Mouse (Mus musculus): Measurements from ENCODE around the gene Alkbh7. TPM values are rescaled to one million over a fixed set of nuclear protein-coding genes. Genes with fewer than 3 reads are reported as not detected.
A peak's percentile ranks its signal among the peaks of the same experiment; 100 is the strongest.

Gene Alkbh7
- total RNA-seq (2021) = 10 to 100 TPM; 67.5 to 69.9 TPM

DNA sequence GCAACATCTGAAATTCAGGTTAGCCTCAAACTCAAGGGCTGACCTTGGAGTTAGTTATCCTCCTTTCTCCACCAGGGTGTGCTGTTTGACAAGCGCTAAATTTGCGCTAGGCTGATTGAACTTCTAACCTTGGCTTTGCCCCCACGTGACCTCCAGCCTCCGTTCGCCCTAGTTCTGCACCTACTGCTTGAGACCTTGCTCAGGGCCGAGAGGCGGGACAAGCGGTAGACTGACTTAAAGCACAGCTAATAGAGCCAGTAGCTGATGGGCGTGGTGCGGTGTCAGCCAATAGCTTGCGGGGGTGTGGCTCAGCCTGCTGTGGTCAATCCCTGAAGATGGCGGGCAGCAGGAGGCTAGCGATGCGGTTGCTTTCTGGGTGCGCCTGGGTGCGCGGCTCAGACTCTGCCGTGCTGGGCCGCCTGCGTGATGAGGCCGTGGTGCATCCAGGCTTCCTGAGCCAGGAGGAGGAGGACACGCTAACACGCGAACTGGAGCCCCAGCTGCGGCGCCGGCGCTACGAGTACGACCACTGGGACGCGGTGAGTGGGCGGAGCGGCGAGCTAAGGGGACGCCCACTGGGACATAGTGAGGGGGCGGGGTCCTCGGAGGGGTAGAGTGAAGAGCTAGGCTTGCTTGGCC, at the start of gene Alkbh7:
TSS of gene Alkbh7 (plus strand) at position 311 of the 639 bp plus-strand sequence.
- peak; percentile 91 to 94 for DNase-seq
- intact Hi-C loops (cut with DNase I) = loop anchor here (1.0 to 10.0 kb wide), 4 partner anchors 99 to 338 kb away; no protein-coding TSS in a partner anchor

- DNase-seq = peak; percentile 57 to 74
Observed at GRCm38 (mm10) chr17:56950915-56951314, 46.2 kb upstream of the Alkbh7 start.

GRCm38 (mm10) chr17:56952639-56953038, 44.5 kb upstream of the Alkbh7 start:
- no peak for DNase-seq
- intact Hi-C loops (cut with DNase I) = no loop called here

More at GRCm38 (mm10) chr17:56950915-56951314, 46.2 kb upstream of the Alkbh7 start:
- intact Hi-C loops (cut with DNase I) = loop anchor here (1.0 to 2.0 kb wide), 2 partner anchors 54 to 142 kb away; no protein-coding TSS in a partner anchor

GRCm38 (mm10) chr17:56954871-56955270, 42.3 kb upstream of the Alkbh7 start:
- no peak for DNase-seq
- intact Hi-C loops (cut with DNase I) = no loop called here

- intact Hi-C loops (cut with DNase I) = no loop called here
- DNase-seq = peak in 1 of 2 experiments; percentile 6
Observed at GRCm38 (mm10) chr17:56957763-56958429, 39.2 kb upstream of the Alkbh7 start.

DNA sequence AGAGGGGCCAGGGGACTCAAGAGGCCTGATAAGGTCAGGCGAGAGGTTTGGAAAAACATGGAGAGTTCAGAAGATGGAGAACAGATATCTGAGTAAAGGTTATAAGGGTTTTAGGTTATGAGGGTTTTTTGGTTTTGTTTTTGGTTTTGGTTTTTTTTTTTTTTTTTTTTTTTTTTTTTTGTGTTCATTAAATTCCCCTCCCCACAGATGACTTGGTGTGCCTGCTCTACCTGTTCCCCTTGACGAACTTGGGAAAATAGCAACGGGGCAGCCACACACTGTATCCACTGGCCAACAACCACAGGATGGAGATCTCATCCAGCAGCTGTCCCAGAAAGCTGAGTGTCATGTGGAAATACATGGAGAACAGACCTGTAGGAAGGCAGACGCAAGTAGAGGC, 38.5 kb upstream of the Alkbh7 start:
- DNase-seq = no peak
- intact Hi-C loops (cut with DNase I) = no loop called here

DNA sequence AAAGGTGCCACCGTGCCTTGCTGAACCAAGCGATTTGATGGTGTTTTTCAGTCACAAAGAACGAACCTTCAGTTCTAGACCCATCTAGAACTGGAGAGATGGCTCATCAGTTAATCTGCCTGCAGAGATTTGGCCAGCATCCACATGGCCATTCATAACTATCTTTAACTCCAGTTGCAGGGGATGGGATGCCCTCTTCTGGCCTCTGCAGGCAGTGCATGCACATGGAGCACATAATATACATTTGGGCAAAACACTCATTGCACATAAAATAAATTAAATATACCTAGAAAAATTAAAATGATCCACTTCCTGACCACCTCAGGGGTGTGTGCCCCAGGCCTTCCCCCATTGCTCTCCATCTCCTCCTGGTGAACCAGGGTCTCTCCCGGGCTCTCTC, 35.3 kb upstream of the Alkbh7 start:
- no peak for DNase-seq
- intact Hi-C loops (cut with DNase I) = no loop called here

DNA sequence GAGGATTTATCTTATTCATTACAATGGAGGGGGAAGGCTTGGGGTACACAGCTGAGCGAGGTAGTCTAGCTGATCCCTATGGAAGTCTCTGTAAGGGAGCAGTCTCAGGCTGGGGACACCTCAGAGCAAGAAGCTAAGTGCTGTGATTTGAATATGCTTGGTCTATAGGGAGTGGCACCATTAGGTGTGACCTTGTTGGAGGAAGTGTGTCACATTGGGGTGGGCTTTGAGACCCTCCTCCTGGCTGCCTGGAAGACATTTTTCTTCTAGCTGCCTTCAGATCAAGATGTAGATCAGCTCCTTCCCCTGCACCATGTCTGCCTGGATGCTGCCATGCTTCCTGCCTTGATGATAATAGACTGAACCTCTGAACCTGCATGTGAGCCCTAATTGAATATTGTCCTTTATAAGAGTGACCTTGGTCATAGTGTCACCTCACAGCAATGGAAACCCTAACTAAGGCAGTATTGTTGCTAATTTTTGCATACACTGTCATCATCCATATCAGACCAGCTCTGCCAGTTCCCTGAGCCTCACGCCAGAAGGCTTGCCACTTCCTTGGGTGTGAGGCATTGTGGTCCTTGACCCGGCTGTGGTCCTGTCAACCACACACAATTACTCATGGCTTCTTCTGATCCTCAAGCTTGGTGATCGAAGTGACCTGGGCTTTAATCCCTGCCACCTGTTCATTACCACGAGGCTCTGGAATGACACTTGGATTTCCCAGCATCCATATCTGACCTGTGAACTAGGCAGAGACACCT, 34.3 kb upstream of the Alkbh7 start:
- intact Hi-C loops (cut with DNase I) = no loop called here
- DNase-seq = no peak

DNA sequence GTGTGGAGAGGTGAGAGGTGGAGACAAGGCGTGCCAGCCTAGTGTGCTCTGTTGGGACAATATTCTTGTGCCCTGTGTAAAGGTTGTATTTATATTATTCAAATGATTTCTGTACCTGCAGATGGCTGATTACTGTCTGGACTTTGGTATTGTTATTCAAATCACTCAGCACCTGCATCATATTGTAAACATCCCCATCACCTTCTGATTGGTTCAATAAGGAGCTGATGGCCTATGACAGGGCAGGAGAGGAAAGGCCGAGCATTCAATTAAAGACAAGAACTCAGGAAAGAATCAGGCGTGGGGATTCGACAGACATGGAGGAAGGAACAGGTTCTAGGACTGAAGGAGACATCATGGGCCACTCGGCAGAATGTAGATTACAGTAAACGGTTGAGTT, 33.5 kb upstream of the Alkbh7 start:
- intact Hi-C loops (cut with DNase I) = no loop called here
- no peak for DNase-seq

- no peak for DNase-seq
- intact Hi-C loops (cut with DNase I) = no loop called here
Observed at GRCm38 (mm10) chr17:56969321-56969720, 27.8 kb upstream of the Alkbh7 start.

DNA sequence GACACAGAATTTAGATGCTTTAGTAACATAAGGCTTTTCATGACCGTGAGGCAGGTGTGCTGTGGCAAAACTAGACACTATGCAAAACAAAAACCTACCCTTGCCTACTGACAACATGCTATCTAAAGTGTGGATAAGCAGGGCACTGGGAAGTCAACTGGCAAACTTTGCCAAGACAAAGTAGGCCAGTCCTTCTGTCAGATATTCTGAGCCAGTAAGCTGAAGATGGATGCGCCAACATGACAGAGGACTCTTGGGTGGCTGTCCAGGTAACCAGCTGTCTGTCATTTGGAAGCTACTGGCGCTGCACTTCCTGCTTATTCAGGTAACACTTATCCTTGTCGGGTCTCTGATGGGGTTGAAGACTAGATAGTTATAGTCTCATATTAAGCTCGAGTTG, 27.1 kb upstream of the Alkbh7 start:
- DNase-seq = no peak
- intact Hi-C loops (cut with DNase I) = no loop called here

GRCm38 (mm10) chr17:56973956-56974707, 23.0 kb upstream of the Alkbh7 start:
- intact Hi-C loops (cut with DNase I) = no loop called here
- DNase-seq = no peak

GRCm38 (mm10) chr17:56974708-56975240, 22.4 kb upstream of the Alkbh7 start:
- no peak for DNase-seq
- intact Hi-C loops (cut with DNase I) = no loop called here

GRCm38 (mm10) chr17:56975391-56975790, 21.7 kb upstream of the Alkbh7 start:
- intact Hi-C loops (cut with DNase I) = no loop called here

DNA sequence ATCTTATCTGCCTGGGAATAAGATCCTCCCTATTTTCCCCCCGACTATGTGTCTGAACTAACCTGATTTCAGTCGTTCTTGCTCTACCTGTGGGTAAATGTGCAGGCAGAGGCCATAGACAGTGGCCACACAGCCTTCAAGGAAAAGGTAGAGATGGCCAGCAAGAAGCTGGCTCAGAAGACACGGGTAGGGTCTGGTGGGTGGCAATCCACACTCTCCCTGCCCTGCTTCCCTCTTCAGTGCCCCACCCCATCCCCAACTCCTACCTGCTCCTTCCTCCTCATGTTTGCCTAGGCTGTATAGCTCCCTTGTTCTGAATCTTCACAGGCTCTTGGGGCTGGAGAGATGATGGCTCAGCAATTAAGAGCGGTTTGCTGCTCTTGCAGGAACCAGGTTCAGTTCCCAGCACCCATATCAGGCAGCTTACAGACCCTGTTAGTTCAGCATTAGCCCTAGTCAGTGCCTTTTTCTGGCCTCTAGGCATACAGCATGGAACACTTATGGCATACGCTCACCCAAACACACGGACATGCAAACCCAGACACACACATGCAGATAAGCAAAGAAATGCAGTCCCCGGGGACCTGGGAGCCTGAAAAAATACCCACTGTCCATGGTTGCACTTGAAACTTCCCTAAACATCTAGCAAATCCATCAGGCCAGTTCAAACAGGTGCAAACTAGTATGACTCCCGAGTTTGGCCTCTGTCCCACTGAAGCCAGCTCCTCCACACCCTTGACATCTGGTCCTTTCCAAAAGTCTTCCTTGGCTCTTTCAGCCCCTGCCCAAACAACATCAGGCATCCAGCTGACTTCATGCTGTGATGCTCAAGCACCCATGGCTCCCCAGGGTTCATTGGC, 20.4 kb upstream of the Alkbh7 start:
- intact Hi-C loops (cut with DNase I) = no loop called here
- no peak for DNase-seq

More at GRCm38 (mm10) chr17:56975391-56975790, 21.7 kb upstream of the Alkbh7 start:
- no peak for DNase-seq

DNA sequence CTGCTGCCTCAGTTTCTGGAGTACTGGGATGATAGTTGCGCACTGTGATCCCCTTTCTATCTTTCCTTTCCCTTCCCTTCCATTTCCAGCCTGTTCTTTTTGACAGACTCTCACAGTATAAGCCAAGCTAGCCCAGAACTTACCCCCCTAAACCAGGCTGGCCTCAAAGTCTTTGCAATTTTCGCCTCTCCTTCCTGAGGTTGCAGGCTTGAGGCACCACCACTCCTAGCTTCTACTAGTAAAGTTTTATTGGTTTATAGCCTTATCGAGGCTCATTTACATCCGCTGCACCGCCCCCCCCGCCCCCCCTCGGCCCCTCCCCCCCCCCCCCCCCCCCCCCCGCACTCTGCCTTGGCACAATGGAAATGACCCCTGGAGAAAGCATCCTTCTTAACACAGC, 17.6 kb upstream of the Alkbh7 start:
- DNase-seq = no peak
- intact Hi-C loops (cut with DNase I) = no loop called here

GRCm38 (mm10) chr17:56981049-56981448, 16.1 kb upstream of the Alkbh7 start:
- intact Hi-C loops (cut with DNase I) = no loop called here
- DNase-seq = no peak

GRCm38 (mm10) chr17:56982013-56982412, 15.1 kb upstream of the Alkbh7 start, which contains the start of gene Acer1:
Acer1 (minus strand) TSS chr17:56982126.
- intact Hi-C loops (cut with DNase I) = no loop called here
- DNase-seq = no peak

- DNase-seq = no peak
- intact Hi-C loops (cut with DNase I) = no loop called here
Observed at GRCm38 (mm10) chr17:56984886-56985285, 12.3 kb upstream of the Alkbh7 start.
